Mouse (Mus musculus): Measurements from ENCODE around the gene Tbc1d4. TPM values are rescaled to one million over a fixed set of nuclear protein-coding genes. Genes with fewer than 3 reads are reported as not detected.

Tbc1d4 gene
- total and polyA plus RNA-seq, 3 experiments, result 20.6 to 72.9 (median 71.0) TPM

DNA sequence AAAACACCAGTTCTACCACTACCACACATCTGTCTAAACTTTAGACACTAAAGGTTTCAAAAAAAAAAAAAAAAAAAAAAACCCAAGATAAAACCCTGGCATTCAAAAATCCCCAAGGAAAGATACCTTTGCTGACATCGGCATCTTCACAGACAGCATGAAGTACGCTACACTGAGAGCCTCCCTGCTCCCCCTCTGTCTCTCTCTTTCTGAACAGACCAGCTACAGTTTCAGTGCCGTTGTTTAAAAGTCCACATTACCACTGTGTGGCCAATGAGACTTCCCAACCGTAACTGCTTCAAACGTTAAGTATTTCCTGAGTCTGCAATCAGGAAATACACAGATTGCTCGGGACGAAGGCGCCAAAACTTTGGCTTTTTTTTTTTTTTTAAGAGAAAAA, 97.6 kb downstream of the Tbc1d4 start:
- H3K79me2 ChIP-seq (replicated peaks; ENCODE audit: control insufficient read depth, extremely low read depth, insufficient read depth, poor library complexity, severe bottlenecking), result no peaks in the 10 kb centered on the region
- no peaks in the 10 kb centered on the region for H3K9me3 ChIP-seq (replicated peaks; ENCODE audit: low read length)
- peaks cover 10 to 48% of the 10 kb centered on the region in 2 experiments for H3K4me1 ChIP-seq (ENCODE audit: control insufficient read depth in 1 of 2, insufficient read depth in 2 of 2)
- H3K4me3 ChIP-seq (replicated peaks in 1 of 3; ENCODE audit: low read depth in 2 of 3, low read length in 2 of 3, poor library complexity in 1 of 3), result peak overlapping the region in 2 of 3 experiments; percentile 56 to 59
- in situ Hi-C loops (cut with MboI; ENCODE audit: low pct_ligation_motif_present, low pct_unique_long_range_greater_than_20kb, low sequenced_read_pairs), result loop anchor here (5.0 kb wide), 1 partner anchor 96 kb away; the partner anchor contains the start of gene Tbc1d4
- no peaks in the 10 kb centered on the region for H3K27me3 ChIP-seq (replicated peaks)
- H3K4me2 ChIP-seq (ENCODE audit: insufficient read depth, low read depth, poor library complexity, severe bottlenecking), result no peak overlapping the region
- TF ChIP-seq TBP (conservative IDR thresholded peaks at IDR 0.05; ENCODE audit: low read depth, low read length) (0 out of 2 replicates have a peak, but pooled peaks have one; percentile 27), ELF1 (IDR thresholded peaks at IDR 0.05; ENCODE audit: low read depth, low read length) (0 out of 2 replicates have a peak, but pooled peaks have one; percentile 41), MAFK (IDR thresholded peaks at IDR 0.05; ENCODE audit: insufficient replicate concordance, low read length) (peak; percentile 63; the same call in 1 of the 2 replicates), ZNF384 (IDR thresholded peaks at IDR 0.05; ENCODE audit: low read depth, low read length) (peak; percentile 73), KAT2A (IDR thresholded peaks at IDR 0.05; ENCODE audit: insufficient replicate concordance, low read length) (no peak), ETS1 (conservative IDR thresholded peaks at IDR 0.05; ENCODE audit: low read depth, low read length) (0 out of 2 replicates have a peak, but pooled peaks have one; percentile 16), JUN (IDR thresholded peaks at IDR 0.05; ENCODE audit: insufficient read depth, low read depth, low read length) (no peak)
- no peak overlapping the region for H3K27ac ChIP-seq (ENCODE audit: insufficient read depth, low read depth)
- dilution Hi-C loops (cut with MboI; ENCODE audit: extremely low pct_ligation_motif_present, extremely low pct_unique_long_range_greater_than_20kb, low sequenced_read_pairs), result no loop called here
- H3K36me3 ChIP-seq (replicated peaks in 1 of 2; ENCODE audit: control insufficient read depth in 1 of 2, insufficient read depth in 1 of 2, low read length in 1 of 2), result peaks cover 0 to 15% of the 10 kb centered on the region in 2 experiments
- no peak overlapping the region for H3K9ac ChIP-seq (ENCODE audit: insufficient read depth, low read depth)
- peak; percentile 54 for DNase-seq (ENCODE audit: extremely low read depth)

DNA sequence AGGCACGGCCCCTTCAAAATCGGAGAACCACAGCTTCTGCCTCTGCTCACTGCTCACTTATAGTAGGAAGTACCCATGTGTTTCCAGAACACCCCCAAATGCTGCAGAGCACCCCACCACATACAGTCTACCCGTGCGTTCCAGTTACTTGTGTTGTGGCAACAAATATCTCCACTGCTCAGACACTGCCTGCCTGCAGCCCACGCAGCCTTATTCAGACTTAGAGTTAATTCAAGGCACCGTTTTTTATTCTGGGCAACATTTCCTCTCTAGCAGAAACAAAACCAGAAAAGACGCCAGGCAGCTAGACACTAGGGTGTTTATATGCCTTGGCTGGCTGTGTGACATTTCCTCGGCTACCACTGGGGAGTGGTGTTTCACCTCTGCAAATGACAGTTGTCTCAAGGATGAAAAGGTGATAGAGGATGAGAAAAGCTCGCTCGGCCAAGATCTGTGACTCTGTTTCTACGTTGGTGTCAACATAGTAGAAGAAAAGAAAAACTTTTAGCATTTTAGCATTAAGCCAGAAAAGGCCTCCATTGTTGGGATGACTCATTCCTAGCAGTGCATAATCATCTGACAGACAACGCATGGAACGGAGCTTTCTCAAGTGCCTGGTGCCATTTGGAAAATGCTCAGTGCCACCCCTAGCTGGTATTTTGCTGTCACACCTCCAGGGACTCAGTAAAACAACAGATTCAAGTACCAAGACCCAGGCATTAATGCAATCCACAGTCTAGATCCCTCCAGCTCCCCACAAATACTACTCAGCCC, 98.3 kb downstream of the Tbc1d4 start:
- no peaks in the 10 kb centered on the region for H3K79me2 ChIP-seq (replicated peaks; ENCODE audit: control insufficient read depth, extremely low read depth, insufficient read depth, poor library complexity, severe bottlenecking)
- no peaks in the 10 kb centered on the region for H3K9me3 ChIP-seq (replicated peaks; ENCODE audit: low read length)
- no peak overlapping the region for H3K9ac ChIP-seq (ENCODE audit: insufficient read depth, low read depth)
- DNase-seq (ENCODE audit: extremely low read depth), result peak; percentile 74
- H3K36me3 ChIP-seq (replicated peaks in 1 of 2; ENCODE audit: control insufficient read depth in 1 of 2, insufficient read depth in 1 of 2, low read length in 1 of 2), result peaks cover 0 to 12% of the 10 kb centered on the region in 2 experiments
- peak overlapping the region; percentile 42; the same call in 1 of the 2 replicates for H3K27ac ChIP-seq (ENCODE audit: insufficient read depth, low read depth)
- peak overlapping the region; percentile 36 to 59 (median 56) for H3K4me3 ChIP-seq (replicated peaks in 1 of 3; ENCODE audit: low read depth in 2 of 3, low read length in 2 of 3, poor library complexity in 1 of 3)
- peaks cover 10 to 50% of the 10 kb centered on the region in 2 experiments for H3K4me1 ChIP-seq (ENCODE audit: control insufficient read depth in 1 of 2, insufficient read depth in 2 of 2)
- in situ Hi-C loops (cut with MboI; ENCODE audit: low pct_ligation_motif_present, low pct_unique_long_range_greater_than_20kb, low sequenced_read_pairs), result loop anchor here (5.0 kb wide), 1 partner anchor 97 kb away; the partner anchor contains the start of gene Tbc1d4
- dilution Hi-C loops (cut with MboI; ENCODE audit: extremely low pct_ligation_motif_present, extremely low pct_unique_long_range_greater_than_20kb, low sequenced_read_pairs), result no loop called here
- H3K4me2 ChIP-seq (ENCODE audit: insufficient read depth, low read depth, poor library complexity, severe bottlenecking), result peak overlapping the region; percentile 39; the same call in 1 of the 2 replicates
- H3K27me3 ChIP-seq (replicated peaks), result no peaks in the 10 kb centered on the region
- 0 out of 2 replicates have a peak, but pooled peaks have one; percentile 9 for TF ChIP-seq JUND (conservative IDR thresholded peaks at IDR 0.05; ENCODE audit: low read depth, low read length)
- TF ChIP-seq HCFC1 (IDR thresholded peaks at IDR 0.05; ENCODE audit: low read depth, low read length), result no peak; the same call in 1 of the 2 replicates
- TF ChIP-seq MXI1 (IDR thresholded peaks at IDR 0.05; ENCODE audit: low read depth, low read length), result peak; percentile 59; the same call in 1 of the 2 replicates
- no peak for TF ChIP-seq MAZ (IDR thresholded peaks at IDR 0.05; ENCODE audit: low read depth, low read length)
- TF ChIP-seq NELFE (IDR thresholded peaks at IDR 0.05; ENCODE audit: low read depth, low read length), result no peak
- TF ChIP-seq IRF4 (IDR thresholded peaks at IDR 0.05; ENCODE audit: low read depth, low read length), result no peak; the same call in 1 of the 2 replicates
- TF ChIP-seq UBTF (IDR thresholded peaks at IDR 0.05; ENCODE audit: low read depth, low read length), result no peak
- no peak; the same call in 1 of the 2 replicates for TF ChIP-seq EP300 (IDR thresholded peaks at IDR 0.05; ENCODE audit: low read length)
- TF ChIP-seq ZMIZ1 (IDR thresholded peaks at IDR 0.05; ENCODE audit: low read depth, low read length), result no peak
- no peak for TF ChIP-seq ZKSCAN1 (IDR thresholded peaks at IDR 0.05; ENCODE audit: borderline replicate concordance, low read depth, low read length)
- 0 out of 2 replicates have a peak, but pooled peaks have one; percentile 1 for TF ChIP-seq BHLHE40 (IDR thresholded peaks at IDR 0.05; ENCODE audit: low read depth, low read length)
- 0 out of 2 replicates have a peak, but pooled peaks have one; percentile 12 for TF ChIP-seq MEF2A (IDR thresholded peaks at IDR 0.05; ENCODE audit: borderline replicate concordance, low read depth, low read length)
- TF ChIP-seq POLR2AphosphoS2 (IDR thresholded peaks at IDR 0.05; ENCODE audit: low read depth, low read length), result no peak
- no peak for TF ChIP-seq ZNF384 (IDR thresholded peaks at IDR 0.05; ENCODE audit: low read depth, low read length)
- peak; percentile 68 for TF ChIP-seq RAD21 (IDR thresholded peaks at IDR 0.05; ENCODE audit: low read depth, low read length)
- TF ChIP-seq SMC3 (IDR thresholded peaks at IDR 0.05; ENCODE audit: low read depth, low read length), result peak; percentile 46
- TF ChIP-seq ZC3H11A (IDR thresholded peaks at IDR 0.05; ENCODE audit: low read depth, low read length), result no peak
- TF ChIP-seq SIN3A (IDR thresholded peaks at IDR 0.05; ENCODE audit: low read length), result peak; percentile 79
- TF ChIP-seq MYC (IDR thresholded peaks at IDR 0.05; ENCODE audit: low read depth, low read length), result no peak
- TF ChIP-seq JUN (IDR thresholded peaks at IDR 0.05; ENCODE audit: insufficient read depth, low read depth, low read length), result peak; percentile 7; the same call in 1 of the 2 replicates
- no peak for TF ChIP-seq NRF1 (IDR thresholded peaks at IDR 0.05; ENCODE audit: low read depth, low read length)
- no peak for TF ChIP-seq MAFK (IDR thresholded peaks at IDR 0.05; ENCODE audit: insufficient replicate concordance, low read length)
- no peak for TF ChIP-seq PAX5 (IDR thresholded peaks at IDR 0.05; ENCODE audit: low read length)
- no peak; the same call in 1 of the 2 replicates for TF ChIP-seq RCOR1 (conservative IDR thresholded peaks at IDR 0.05; ENCODE audit: low read depth, low read length)
- TF ChIP-seq POLR2A (IDR thresholded peaks at IDR 0.05; ENCODE audit: low read depth, low read length), result no peak

Measured in CH12.LX (cell line).